Mouse (Mus musculus) kidney, postnatal 36 days (tissue): ENCODE data around the gene Cpvl.

Experiments
- DNase-seq, 2 experiments: peaks; one replicate each; pipeline ENCODE4 v3.0.0; 2021 to 2022; ENCODE audit warnings: mixed read lengths in 2 of 2

The Cpvl gene

GRCm38 (mm10) chr6:53931605-53932004 lies 46.9 kb downstream of the Cpvl start:
- no peak for DNase-seq

GRCm38 (mm10) chr6:53929858-53930257 lies 48.6 kb downstream of the Cpvl start:
- DNase-seq, result no peak

DNA sequence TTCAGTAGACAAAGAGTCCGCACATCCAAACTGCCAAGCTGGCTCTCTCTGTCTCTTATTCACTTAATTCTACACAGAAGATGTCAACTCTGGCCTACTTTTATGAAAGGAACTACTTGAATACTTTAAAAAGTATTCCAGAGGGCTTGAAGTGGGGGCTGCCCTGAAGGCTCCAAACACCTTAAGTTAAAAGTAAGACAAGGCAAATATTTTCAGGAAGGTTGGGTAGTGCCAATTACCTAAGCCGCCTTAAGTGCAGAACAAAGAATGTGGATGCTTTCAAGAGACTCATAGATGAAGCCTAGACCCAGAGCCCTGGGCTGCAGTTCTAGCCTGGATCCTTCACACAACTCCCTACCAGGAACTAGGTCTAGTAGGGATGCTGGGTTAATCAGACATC lies 52.3 kb downstream of the Cpvl start:
- DNase-seq, result no peak

DNA sequence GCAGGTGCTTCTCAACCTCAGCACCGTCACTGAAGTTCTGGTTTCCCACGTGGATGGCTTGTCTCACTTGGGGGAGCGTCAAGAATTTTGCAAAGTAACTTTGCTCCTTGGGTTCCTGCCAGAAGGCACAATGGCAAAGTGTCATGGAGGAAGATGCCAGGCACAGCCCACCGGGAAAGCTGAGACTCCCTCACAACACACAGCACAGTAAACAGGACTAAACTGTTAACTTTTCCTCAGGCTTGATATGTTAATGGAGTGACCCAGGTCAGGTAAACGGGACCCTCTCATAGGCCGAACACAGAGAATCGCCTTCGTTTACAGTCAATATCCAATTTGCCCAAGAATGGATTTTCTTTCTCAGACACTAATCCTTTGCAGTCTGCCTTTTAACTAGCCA lies 53.3 kb downstream of the Cpvl start:
- DNase-seq, result no peak

DNA sequence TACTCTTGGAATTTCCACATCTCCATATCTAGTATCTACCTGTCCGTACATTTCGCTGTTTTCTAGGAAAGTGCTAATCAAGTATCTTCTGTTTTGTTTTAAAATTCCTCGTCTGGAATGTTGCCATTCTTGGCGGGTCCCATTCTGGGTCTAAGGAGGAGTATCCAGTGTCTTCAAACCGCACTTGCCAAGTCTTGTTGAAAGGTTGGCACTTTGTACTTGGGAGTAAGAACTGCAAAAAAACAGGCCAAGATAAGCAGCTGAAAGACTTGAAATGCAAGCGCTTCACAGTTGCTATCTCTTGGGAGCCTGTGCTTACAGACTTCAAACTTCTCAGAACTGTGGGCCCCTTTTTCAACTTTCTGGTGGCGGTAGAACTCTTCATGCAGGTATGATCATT lies 58.4 kb downstream of the Cpvl start:
- DNase-seq, result no peak

- no peak for DNase-seq
Observed at GRCm38 (mm10) chr6:53917026-53917558, 61.4 kb downstream of the Cpvl start.

GRCm38 (mm10) chr6:53915347-53915746 lies 63.1 kb downstream of the Cpvl start:
- no peak for DNase-seq

DNA sequence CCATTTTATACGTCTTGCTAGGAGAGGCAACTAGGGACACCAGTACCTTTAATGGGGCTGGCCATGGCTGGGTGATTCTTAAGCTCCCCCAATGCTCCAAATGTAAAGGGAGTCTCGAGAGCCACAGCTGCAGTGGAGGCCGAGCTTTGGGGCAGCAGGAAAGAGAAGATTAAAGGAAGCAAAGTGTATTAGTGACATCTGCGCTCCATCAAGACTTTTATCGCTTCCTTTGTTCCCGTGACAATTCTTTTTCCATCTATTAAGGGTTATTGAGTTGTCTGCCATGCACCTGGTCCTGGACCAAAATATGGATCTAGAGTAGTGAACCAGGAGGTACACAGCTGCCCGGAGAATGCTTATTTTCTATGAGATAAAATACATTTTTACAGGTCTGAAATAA lies 65.3 kb downstream of the Cpvl start:
- DNase-seq, result no peak

DNA sequence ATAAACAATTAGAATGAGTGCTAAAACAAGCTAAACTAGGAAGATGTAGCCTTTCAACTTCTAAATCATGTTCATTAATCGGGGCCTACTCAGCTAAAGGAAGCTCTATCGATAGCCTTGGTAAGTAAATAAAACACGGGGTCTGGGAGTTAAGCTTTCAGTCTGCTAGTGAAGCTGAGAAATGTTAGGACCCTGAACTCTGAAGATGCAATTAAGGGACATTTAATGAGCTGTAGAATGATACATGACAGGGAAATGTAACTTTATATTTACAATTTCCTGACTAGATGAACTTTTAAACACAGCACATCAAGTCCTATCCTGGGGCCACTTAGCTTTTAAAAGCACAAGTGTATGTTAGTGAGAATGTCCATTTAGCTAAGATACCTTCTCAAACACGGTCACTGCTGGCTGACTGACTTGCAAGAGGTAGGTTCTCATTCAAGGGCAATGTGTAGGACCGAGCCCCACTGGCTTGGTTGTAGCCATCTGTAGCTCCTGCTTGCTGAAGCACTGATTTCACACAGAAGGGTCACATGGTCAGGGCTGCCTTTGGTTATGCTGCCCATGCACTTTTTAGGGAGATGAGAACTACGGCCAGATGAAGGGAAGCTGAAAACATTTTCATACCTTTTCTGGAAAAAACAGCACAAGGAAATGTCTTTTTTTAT lies 66.2 kb downstream of the Cpvl start:
- DNase-seq, result no peak

GRCm38 (mm10) chr6:53909986-53910385 lies 68.5 kb downstream of the Cpvl start:
- DNase-seq, result no peak

DNA sequence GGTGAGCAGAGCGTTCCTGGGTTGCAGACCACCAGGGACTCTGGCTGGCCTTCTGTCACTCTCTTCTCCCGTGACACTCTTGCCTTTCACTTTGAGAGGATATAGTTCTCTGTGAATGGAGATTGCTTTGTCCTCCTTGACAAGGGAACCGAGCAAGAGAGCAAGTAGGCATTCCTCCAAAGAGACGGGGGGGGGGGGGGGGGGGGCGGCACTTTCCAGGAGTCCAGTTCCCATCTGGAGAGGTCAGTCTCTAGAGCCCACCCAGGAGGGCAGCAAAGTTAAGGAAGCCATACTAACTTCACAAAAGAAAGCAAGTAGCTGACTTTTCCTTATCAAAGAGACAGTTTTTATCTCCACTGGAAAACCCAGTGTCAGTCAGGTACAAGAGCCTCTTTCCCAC lies 69.0 kb downstream of the Cpvl start:
- DNase-seq, result no peak

DNA sequence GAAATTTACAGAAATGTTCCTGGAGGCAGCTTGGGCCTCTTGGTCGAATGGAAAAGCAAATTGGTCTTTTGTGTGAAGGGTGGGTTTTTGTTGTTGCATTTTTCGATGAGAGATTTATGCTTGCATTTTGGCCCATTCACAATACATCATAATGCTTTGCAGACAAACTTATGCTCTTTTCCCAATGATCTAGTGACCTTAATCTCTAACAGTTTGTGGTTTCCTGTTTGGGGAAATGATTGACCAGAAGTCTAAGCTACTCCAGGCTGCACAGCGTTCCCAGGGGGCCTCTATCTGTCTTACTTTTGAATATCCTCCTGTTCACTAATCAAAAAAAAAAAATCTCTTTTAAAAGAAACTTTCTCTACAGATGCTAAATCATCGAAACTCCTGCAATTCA lies 71.6 kb downstream of the Cpvl start:
- DNase-seq, result peak; percentile 61 to 63

DNA sequence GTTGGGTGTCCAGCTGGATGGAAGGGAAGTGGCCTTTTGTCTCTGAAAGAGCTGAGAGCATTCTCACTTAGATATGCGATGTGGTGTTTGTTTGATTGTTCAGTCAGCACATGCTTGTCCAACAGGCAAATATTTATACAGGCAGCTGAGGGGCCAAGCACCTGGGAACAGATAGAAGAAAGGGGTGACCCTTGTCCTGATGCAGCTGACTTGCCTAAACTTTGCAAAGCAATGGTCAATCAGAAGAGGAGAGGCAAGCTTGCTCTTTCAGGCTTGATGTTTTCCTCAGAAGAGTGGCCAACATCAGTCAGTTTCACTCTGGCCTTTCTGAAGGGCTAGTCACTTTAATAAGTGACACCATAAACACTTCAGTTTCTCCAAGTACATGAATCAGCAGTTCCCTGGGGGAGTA lies 72.4 kb downstream of the Cpvl start:
- DNase-seq, result no peak

GRCm38 (mm10) chr6:53905576-53905975 lies 72.9 kb downstream of the Cpvl start:
- DNase-seq, result no peak

DNA sequence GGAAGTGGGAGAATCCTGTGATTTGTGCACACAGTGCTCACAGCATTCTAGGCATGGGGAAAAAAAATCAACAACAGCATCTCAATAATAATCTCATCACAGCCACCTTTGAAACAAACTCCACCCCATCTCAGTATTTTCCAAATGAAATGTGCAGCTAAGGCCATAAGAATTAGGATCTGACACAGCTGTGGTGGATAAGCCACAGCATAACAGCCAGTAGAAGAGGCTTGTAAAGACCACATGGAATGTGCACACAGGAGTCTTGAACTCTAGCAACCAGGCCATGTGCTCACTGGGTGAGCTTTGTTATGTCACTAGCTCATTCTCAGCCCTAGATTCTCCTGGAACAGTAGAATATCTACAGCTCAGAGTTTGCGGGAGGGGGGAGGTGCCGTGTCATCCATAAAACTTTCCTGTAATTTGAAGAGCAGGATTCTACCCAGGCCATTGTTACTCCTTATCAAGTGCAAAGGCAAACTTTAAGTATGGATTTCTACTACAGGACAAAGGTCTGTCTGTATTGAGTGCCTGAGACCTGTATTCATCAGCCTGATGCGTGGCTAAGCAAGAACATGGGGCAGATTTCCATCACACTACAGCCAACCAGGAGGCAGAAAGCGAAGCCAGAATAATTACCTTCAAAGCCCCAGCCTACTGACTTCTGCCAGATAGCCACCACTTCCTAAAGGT lies 73.6 kb downstream of the Cpvl start:
- DNase-seq, result no peak

DNA sequence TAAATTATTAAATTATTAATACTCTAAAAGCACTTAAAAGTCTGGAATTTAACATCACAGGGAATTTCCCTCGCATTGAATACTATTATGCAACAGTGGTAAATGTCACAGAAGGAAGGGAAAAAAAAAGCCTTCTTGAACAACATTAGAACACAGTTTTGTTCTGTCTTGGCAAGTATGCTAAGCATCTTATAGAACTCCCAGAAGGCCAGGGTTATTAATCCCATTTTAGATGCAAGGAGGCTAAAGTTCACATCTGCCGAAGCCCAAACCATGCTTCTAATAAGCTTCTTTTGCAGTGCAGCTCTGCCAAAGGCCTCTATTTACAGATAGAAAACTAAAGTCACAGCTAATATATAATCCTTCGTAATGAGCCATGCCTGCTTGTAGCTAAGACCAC lies 74.3 kb downstream of the Cpvl start:
- DNase-seq, result no peak

DNA sequence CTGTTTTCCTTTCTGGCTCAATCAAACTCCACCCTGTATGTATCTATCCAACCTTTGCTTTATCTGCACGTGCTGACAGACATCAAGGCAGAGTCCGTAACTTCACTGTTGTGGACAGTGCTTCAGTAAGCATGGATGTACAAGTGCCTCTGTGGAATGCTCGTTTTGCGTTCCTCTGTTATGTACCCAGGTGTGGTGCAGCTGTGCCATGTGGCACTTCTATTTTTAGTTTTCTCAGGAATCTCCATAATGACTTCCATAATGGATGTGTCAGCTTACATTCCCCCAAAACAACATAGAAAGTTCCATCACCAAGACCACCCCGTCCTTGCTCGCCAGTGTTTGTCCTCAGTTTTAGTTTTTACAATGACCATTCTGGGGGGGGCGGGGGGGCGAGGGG lies 76.7 kb downstream of the Cpvl start:
- DNase-seq, result no peak

- no peak for DNase-seq
Observed at GRCm38 (mm10) chr6:53897872-53898464, 80.5 kb downstream of the Cpvl start.

- DNase-seq, result no peak
Observed at GRCm38 (mm10) chr6:53897126-53897525, 81.3 kb downstream of the Cpvl start.

- no peak for DNase-seq
Observed at GRCm38 (mm10) chr6:53893731-53894130, 84.7 kb downstream of the Cpvl start.

DNA sequence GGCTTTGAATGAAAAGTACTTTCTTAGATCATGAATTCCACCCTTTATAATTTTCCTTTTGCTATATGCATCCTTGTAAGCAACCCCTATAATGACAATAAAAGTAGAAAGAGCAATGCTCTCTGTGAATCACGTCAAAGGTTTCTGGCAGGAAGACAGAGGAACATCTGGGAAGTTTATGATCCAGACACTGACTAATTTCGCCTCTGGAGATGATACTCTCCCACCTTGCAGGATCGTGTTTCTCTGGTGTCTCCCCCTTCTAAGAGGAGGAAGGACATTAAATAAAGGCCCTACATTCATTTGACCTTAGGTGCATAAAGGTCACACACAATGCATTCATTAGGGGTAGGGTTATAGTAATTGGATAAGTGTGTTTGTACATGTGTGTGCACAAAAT lies 87.4 kb downstream of the Cpvl start:
- DNase-seq, result no peak

DNA sequence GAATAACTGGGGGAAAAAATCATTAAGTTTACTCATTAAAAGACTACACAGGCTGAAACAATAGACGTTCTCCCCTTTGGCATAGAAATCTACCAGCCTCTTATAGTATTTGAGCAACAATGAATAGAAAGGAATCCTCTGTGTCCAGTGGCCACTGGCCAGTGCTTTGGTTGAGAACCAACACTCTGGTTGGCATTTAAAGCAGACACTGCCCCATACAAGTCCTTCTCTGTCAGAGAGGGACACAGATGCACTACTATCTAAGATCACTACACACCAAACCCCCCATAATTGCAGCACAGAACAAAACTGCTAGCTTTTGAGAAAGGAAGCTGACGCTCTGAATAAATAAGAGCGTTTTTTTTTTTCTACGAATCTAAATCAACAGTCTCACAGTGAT lies 93.5 kb downstream of the Cpvl start:
- DNase-seq, result no peak

GRCm38 (mm10) chr6:53884496-53884895 lies 94.0 kb downstream of the Cpvl start:
- DNase-seq, result peak; percentile 20 to 22

- DNase-seq, result no peak
Observed at GRCm38 (mm10) chr6:53883405-53883804, 95.1 kb downstream of the Cpvl start.
